Mouse (Mus musculus) forebrain, embryonic 10.5 days (tissue): ENCODE measurements around the gene Olfr263. TPM values are rescaled to one million over a fixed set of nuclear protein-coding genes. Genes with fewer than 3 reads are reported as not detected.

Source experiments
- DNase-seq: peaks from one replicate; pipeline ENCODE4 v3.0.0-alpha.2; 2017; ENCODE audit warnings: low spot score; ENCODE audit errors: extremely low spot score
- H3K27ac ChIP-seq: fragments of 300-500 bp; sonication (generic); 2 replicates; pipeline ENCODE4 v1.5.1; 2016; ENCODE audit warnings: mild to moderate bottlenecking
- H3K27me3 ChIP-seq: fragments of 300-500 bp; sonication (generic); 2 replicates; pipeline ENCODE4 v1.6.1; 2016; ENCODE audit warnings: mild to moderate bottlenecking; ENCODE audit not compliant: poor library complexity, severe bottlenecking
- H3K36me3 ChIP-seq: fragments of 300-500 bp; sonication (generic); replicated peaks from 2 replicates; pipeline ENCODE4 v1.6.1; 2016; ENCODE audit warnings: mild to moderate bottlenecking, moderate library complexity
- H3K4me1 ChIP-seq: fragments of 300-500 bp; sonication (generic); 2 replicates; pipeline ENCODE4 v1.6.1; 2016
- H3K4me3 ChIP-seq: fragments of 300-500 bp; sonication (generic); 2 replicates; pipeline ENCODE4 v1.5.1; 2016; ENCODE audit warnings: mild to moderate bottlenecking, moderate library complexity
- H3K9me3 ChIP-seq: fragments of 300-500 bp; sonication (generic); 2 replicates; pipeline ENCODE4 v1.6.1; 2016; ENCODE audit warnings: mild to moderate bottlenecking, moderate library complexity
- WGBS: fragments of 180-500 bp; shearing (Covaris S2); methylation state at CpG from one replicate; pipeline ENCODE4 v1.1.7; 2016; 5-methylcytosine and 5-hydroxymethylcytosine counted together
- polyA plus RNA-seq: library from polyadenylated mRNA; unstranded; fragments of >200 nt; fragmentation: Nextera tagmentation; extraction: Ambion mirVana; gene quantifications from 2 replicates; pipeline ENCODE4 v1.2.1, GENCODE M21; 2016

Gene Olfr263
- polyA plus RNA-seq, 1 experiment from 2014 or later = not detected

- no peaks in the 10 kb centered on the region for H3K27me3 ChIP-seq
- no peaks in the 10 kb centered on the region for H3K36me3 ChIP-seq
- WGBS = 1% methylated on average over 12 of the region's 12 CpGs
- peak overlapping the region; percentile 63 for H3K4me3 ChIP-seq
- H3K4me1 ChIP-seq = peaks cover 36% of the 10 kb centered on the region
- no peaks in the 10 kb centered on the region for H3K9me3 ChIP-seq
- no peak for DNase-seq
- H3K27ac ChIP-seq = peak overlapping the region; percentile 82
Measured at GRCm38 (mm10) chr13:21171600-21172150, 42.2 kb downstream of the Olfr263 start.

- peak overlapping the region; percentile 63 for H3K4me3 ChIP-seq
- under 1% methylated on average over 16 of the region's 16 CpGs for WGBS
- peak; percentile 84 for DNase-seq
- H3K9me3 ChIP-seq = no peaks in the 10 kb centered on the region
- H3K4me1 ChIP-seq = peaks cover 35% of the 10 kb centered on the region
- H3K27me3 ChIP-seq = no peaks in the 10 kb centered on the region
- H3K36me3 ChIP-seq = no peaks in the 10 kb centered on the region
- peak overlapping the region; percentile 82; the same call in 1 of the 2 replicates for H3K27ac ChIP-seq
Measured at GRCm38 (mm10) chr13:21172241-21173027, 43.0 kb downstream of the Olfr263 start.

- DNase-seq = peak; percentile 74
- WGBS = under 1% methylated on average over 11 of the region's 11 CpGs
Measured at GRCm38 (mm10) chr13:21173072-21173471, 43.6 kb downstream of the Olfr263 start.

GRCm38 (mm10) chr13:21176733-21177132 is 47.3 kb downstream of the Olfr263 start:
- Histone ChIP-seq H3K4me1 (peaks cover 35% of the 10 kb centered on the region), H3K4me3 (no peak overlapping the region), H3K36me3 (peaks cover 2% of the 10 kb centered on the region), H3K9me3 (no peaks in the 10 kb centered on the region), H3K27me3 (peaks cover 8% of the 10 kb centered on the region; the same call in 1 of the 2 replicates), H3K27ac (no peak overlapping the region)
- DNase-seq = no peak
- 73% methylated on average over 11 of the region's 11 CpGs for WGBS

More at GRCm38 (mm10) chr13:21173072-21173471, 43.6 kb downstream of the Olfr263 start:
- Histone ChIP-seq H3K27ac (peak overlapping the region; percentile 63), H3K4me3 (peak overlapping the region; percentile 63), H3K27me3 (peaks cover 4% of the 10 kb centered on the region; the same call in 1 of the 2 replicates), H3K36me3 (no peaks in the 10 kb centered on the region), H3K4me1 (peaks cover 35% of the 10 kb centered on the region), H3K9me3 (no peaks in the 10 kb centered on the region)

GRCm38 (mm10) chr13:21177657-21178056 is 48.2 kb downstream of the Olfr263 start:
- no peak for DNase-seq
- H3K27ac ChIP-seq = no peak overlapping the region

GRCm38 (mm10) chr13:21178364-21178763 is 48.9 kb downstream of the Olfr263 start:
- 81% methylated on average over 5 of the region's 5 CpGs for WGBS
- H3K9me3 ChIP-seq = no peaks in the 10 kb centered on the region
- H3K36me3 ChIP-seq = peaks cover 18% of the 10 kb centered on the region
- no peak for DNase-seq
- peaks cover 43% of the 10 kb centered on the region for H3K4me1 ChIP-seq
- H3K27ac ChIP-seq = peak overlapping the region; percentile 98
- H3K4me3 ChIP-seq = peak overlapping the region; percentile 98
- peaks cover 8% of the 10 kb centered on the region; the same call in 1 of the 2 replicates for H3K27me3 ChIP-seq

More at GRCm38 (mm10) chr13:21177657-21178056, 48.2 kb downstream of the Olfr263 start:
- peaks cover 11% of the 10 kb centered on the region for H3K36me3 ChIP-seq
- H3K4me3 ChIP-seq = no peak overlapping the region; the same call in 1 of the 2 replicates
- 66% methylated on average over 5 of the region's 5 CpGs for WGBS
- peaks cover 41% of the 10 kb centered on the region for H3K4me1 ChIP-seq
- peaks cover 8% of the 10 kb centered on the region; the same call in 1 of the 2 replicates for H3K27me3 ChIP-seq
- no peaks in the 10 kb centered on the region for H3K9me3 ChIP-seq

GRCm38 (mm10) chr13:21179367-21179723 is 49.9 kb downstream of the Olfr263 start, which contains the start of gene Trim27:
Gene Trim27 (plus strand): TSS chr13:21179445.
- H3K4me3 ChIP-seq = peak within 1 kb of the TSS; percentile 98
- peaks cover 42% of the 10 kb centered on the region for H3K4me1 ChIP-seq
- peaks cover 8% of the 10 kb centered on the region; the same call in 1 of the 2 replicates for H3K27me3 ChIP-seq
- no peaks in the 10 kb centered on the region for H3K9me3 ChIP-seq
- peak within 1 kb of the TSS; percentile 98 for H3K27ac ChIP-seq
- whole genome bisulfite sequencing = under 1% methylated on average over 15 of the region's 15 CpGs
- DNase-seq = no peak
- peaks cover 28% of the 10 kb centered on the region for H3K36me3 ChIP-seq

GRCm38 (mm10) chr13:21179724-21180550 is 50.5 kb downstream of the Olfr263 start:
- Histone ChIP-seq H3K9me3 (no peaks in the 10 kb centered on the region), H3K4me3 (peak overlapping the region; percentile 98), H3K27ac (peak overlapping the region; percentile 98), H3K27me3 (peaks cover 8% of the 10 kb centered on the region; the same call in 1 of the 2 replicates), H3K4me1 (peaks cover 45% of the 10 kb centered on the region), H3K36me3 (peaks cover 34% of the 10 kb centered on the region)
- 0% methylated on average over 80 of the region's 80 CpGs for WGBS
- peak; percentile 90 for DNase-seq

GRCm38 (mm10) chr13:21180551-21181530 is 51.4 kb downstream of the Olfr263 start:
- WGBS = 1% methylated on average over 71 of the region's 71 CpGs
- H3K36me3 ChIP-seq = peaks cover 43% of the 10 kb centered on the region
- H3K27me3 ChIP-seq = peaks cover 8% of the 10 kb centered on the region; the same call in 1 of the 2 replicates

GRCm38 (mm10) chr13:21181996-21182395 is 52.6 kb downstream of the Olfr263 start:
- Histone ChIP-seq H3K4me3 (peak overlapping the region; percentile 98), H3K27ac (0 out of 2 replicates have a peak overlapping the region, but pooled peaks have one; percentile 25), H3K4me1 (peaks cover 52% of the 10 kb centered on the region), H3K36me3 (peaks cover 54% of the 10 kb centered on the region), H3K9me3 (no peaks in the 10 kb centered on the region), H3K27me3 (peaks cover 8% of the 10 kb centered on the region; the same call in 1 of the 2 replicates)
- WGBS = 77% methylated on average over 7 of the region's 7 CpGs
- DNase-seq = no peak

More at GRCm38 (mm10) chr13:21180551-21181530, 51.4 kb downstream of the Olfr263 start:
- Histone ChIP-seq H3K4me1 (peaks cover 52% of the 10 kb centered on the region), H3K9me3 (no peaks in the 10 kb centered on the region), H3K27ac (peak overlapping the region; percentile 98), H3K4me3 (peak overlapping the region; percentile 98)
- peak; percentile 70 for DNase-seq

- Histone ChIP-seq H3K4me1 (peaks cover 52% of the 10 kb centered on the region), H3K36me3 (peaks cover 65% of the 10 kb centered on the region), H3K4me3 (peak overlapping the region; percentile 18; the same call in 1 of the 2 replicates), H3K27me3 (peaks cover 4% of the 10 kb centered on the region; the same call in 1 of the 2 replicates), H3K9me3 (no peaks in the 10 kb centered on the region), H3K27ac (no peak overlapping the region)
- 94% methylated on average over 6 of the region's 6 CpGs for WGBS
- DNase-seq = no peak
Measured at GRCm38 (mm10) chr13:21183066-21183465, 53.6 kb downstream of the Olfr263 start.
